Mouse (Mus musculus) cerebellum, postnatal 10 days (tissue): ENCODE measurements at regions not wholly inside any gene's neighbourhood (a gene's known extent, or its start where the extent isn't known, plus 50 kb on each side); places are given as distances from the start of the nearest gene placed in this dataset.

Source experiments
- DNase-seq, 2 experiments: peaks; one replicate each; pipeline ENCODE4 v3.0.0; 2021; ENCODE audit warnings: mixed read lengths in 2 of 2

- peak in 1 of 2 experiments; percentile 6 for DNase-seq
These were observed 452.2 kb upstream of the Mon1b start for GRCm38 (mm10) chr8:113183186-113183585.

GRCm38 (mm10) chr8:113190537-113190936, 444.9 kb upstream of the Mon1b start:
- peak; percentile 49 to 64 for DNase-seq

DNA sequence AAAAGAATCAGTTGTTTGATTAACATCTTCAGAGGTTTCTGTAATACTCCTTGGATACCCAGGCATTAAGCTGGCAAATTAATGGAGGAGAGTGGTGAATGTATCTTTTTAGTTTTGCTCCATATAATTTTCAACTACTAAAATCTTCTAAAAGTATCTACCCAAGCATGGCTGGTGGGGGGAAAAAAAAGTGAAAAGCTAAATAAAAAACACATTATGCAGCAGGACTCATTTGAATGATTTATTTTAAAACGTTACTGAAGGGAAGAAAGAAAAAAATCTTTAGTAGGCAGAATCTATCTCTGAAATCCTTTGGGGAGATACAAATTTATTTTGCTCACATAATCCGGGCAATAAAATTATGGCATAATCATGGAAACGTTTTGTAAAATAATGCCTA, 443.9 kb upstream of the Mon1b start:
- DNase-seq, result no peak
